Mouse (Mus musculus) neural tube, embryonic 14.5 days (tissue): Measurements from ENCODE around the gene Ttyh3. TPM values are rescaled to one million over a fixed set of nuclear protein-coding genes. Genes with fewer than 3 reads are reported as not detected.

ENCODE experiments used
- ATAC-seq: fragments of 200-750 bp; cut with Nextera tagmentation; 2 replicates; pipeline ENCODE4 v1.8.0; 2017; ENCODE audit warnings: low read depth, mild to moderate bottlenecking, moderate TSS enrichment, moderate library complexity
- H3K27ac ChIP-seq: fragments of 300-500 bp; sonication (generic); 2 replicates; pipeline ENCODE4 v1.5.1; 2014; ENCODE audit warnings: low read depth, mild to moderate bottlenecking, control low read depth, low read length, moderate library complexity, mixed read lengths
- H3K27me3 ChIP-seq: fragments of 300-500 bp; sonication (generic); 2 replicates; pipeline ENCODE4 v1.6.1; 2014; ENCODE audit warnings: low read length; ENCODE audit not compliant: control insufficient read depth, insufficient read depth
- H3K36me3 ChIP-seq: fragments of 300-500 bp; sonication (generic); 2 replicates; pipeline ENCODE4 v1.6.1; 2014; ENCODE audit warnings: low read length, mixed read lengths; ENCODE audit not compliant: control insufficient read depth, insufficient read depth
- H3K4me1 ChIP-seq: fragments of 300-500 bp; sonication (generic); 2 replicates; pipeline ENCODE4 v1.6.1; 2014; ENCODE audit warnings: low read length; ENCODE audit not compliant: control insufficient read depth, insufficient read depth
- H3K4me2 ChIP-seq: fragments of 300-500 bp; sonication (generic); 2 replicates; pipeline ENCODE4 v1.6.1; 2014; ENCODE audit warnings: mild to moderate bottlenecking, low read depth, low read length, control low read depth
- H3K4me3 ChIP-seq: fragments of 300-500 bp; sonication (generic); 2 replicates; pipeline ENCODE4 v1.5.1; 2014; ENCODE audit warnings: low read depth, low read length, control low read depth, mixed read lengths
- H3K9ac ChIP-seq: fragments of 300-500 bp; sonication (generic); replicated peaks from 2 replicates; pipeline ENCODE4 v1.6.1; 2014; ENCODE audit warnings: low read depth, mild to moderate bottlenecking, control low read depth, low read length, mixed read lengths
- H3K9me3 ChIP-seq: fragments of 300-500 bp; sonication (generic); 2 replicates; pipeline ENCODE4 v1.6.1; 2016; ENCODE audit warnings: low read length; ENCODE audit not compliant: control insufficient read depth
- WGBS: fragments of 180-500 bp; shearing (Covaris S2); extraction: QIAGEN DNeasy Blood & Tissue Kit; methylation state at CpG from one replicate; pipeline ENCODE4 v1.1.7; 2014; 5-methylcytosine and 5-hydroxymethylcytosine counted together
- polyA plus RNA-seq: library from polyadenylated mRNA; unstranded; fragments of >200 nt; fragmentation: Nextera tagmentation; extraction: Ambion mirVana; gene quantifications from 2 replicates; pipeline ENCODE4 v1.2.1, GENCODE M21; 2014

The Ttyh3 gene
- polyA plus RNA-seq, 1 experiment from 2014 or later: 89.4 TPM

DNA sequence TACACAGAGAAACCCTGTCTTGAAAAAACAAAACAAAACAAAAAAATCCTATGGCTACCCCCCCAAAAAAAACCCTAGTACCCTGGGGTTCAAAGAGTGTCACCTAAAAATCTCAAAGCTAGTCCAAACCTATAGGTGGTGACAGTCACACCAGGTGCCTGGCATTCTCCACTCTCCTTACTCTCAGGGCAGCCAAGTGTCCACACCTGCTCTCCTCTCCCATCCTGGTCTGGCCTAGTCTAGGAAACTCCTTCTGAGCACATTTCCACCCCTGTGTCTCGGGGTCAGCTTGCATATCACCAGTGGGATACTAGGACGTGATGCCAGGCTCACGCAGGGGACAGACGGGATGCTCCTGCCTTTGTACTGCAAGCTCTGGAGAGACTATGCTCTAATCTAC lies 9.5 kb downstream of the Ttyh3 start:
- H3K27ac ChIP-seq: no peak overlapping the region
- peaks cover 36% of the 10 kb centered on the region for H3K36me3 ChIP-seq
- no peaks in the 10 kb centered on the region for H3K9me3 ChIP-seq
- H3K27me3 ChIP-seq: no peaks in the 10 kb centered on the region
- 80% methylated on average over 4 of the region's 4 CpGs for WGBS
- no peak overlapping the region for H3K4me3 ChIP-seq
- ATAC-seq: no peak
- H3K4me2 ChIP-seq: no peak overlapping the region
- H3K4me1 ChIP-seq: peaks cover 37% of the 10 kb centered on the region
- H3K9ac ChIP-seq: no peak overlapping the region

- Histone ChIP-seq H3K4me3 (no peak overlapping the region), H3K4me2 (no peak overlapping the region), H3K9ac (no peak overlapping the region), H3K27ac (no peak overlapping the region), H3K27me3 (no peaks in the 10 kb centered on the region), H3K36me3 (peaks cover 44% of the 10 kb centered on the region), H3K4me1 (peaks cover 37% of the 10 kb centered on the region), H3K9me3 (no peaks in the 10 kb centered on the region)
- 92% methylated on average over 6 of the region's 6 CpGs for WGBS
- no peak for ATAC-seq
Measured at GRCm38 (mm10) chr5:140638484-140638883, 10.3 kb downstream of the Ttyh3 start.

DNA sequence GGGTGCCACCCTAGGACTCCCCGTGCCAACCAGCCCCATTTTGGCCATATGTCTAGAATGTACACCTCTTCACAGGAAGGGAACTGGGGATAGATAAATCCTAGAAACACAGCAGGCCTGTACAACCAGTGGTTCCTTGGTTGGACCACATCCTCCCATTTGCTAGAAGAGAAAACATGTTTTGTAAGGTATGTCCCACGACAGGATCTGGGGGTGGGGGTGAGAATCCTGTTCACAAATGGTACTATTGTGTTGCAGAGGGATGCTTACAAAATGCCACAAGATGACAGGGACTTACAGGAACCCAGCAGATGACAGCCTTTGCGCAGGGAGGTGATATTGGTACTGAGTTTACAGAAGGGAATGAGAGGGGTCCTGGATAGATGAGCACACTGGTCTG lies 10.8 kb downstream of the Ttyh3 start:
- Histone ChIP-seq H3K27ac (no peak overlapping the region), H3K4me1 (peaks cover 35% of the 10 kb centered on the region)

DNA sequence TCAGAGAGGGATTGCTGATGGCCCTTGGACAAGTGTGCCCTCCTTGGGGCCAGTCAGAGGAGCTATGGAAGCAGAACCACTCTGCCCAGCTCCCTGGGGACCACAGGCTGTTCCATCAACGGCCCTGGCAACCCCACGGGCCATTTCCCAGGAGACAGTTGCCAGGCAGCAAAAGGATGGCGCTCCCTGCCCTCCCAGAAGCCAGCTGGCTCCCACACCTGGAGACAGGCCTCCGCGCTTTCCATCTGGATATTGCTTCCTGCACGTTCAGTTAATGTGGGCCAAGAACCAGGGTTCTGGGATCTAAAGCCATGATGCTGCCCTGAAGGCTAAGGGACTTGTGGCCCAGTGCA lies 11.8 kb downstream of the Ttyh3 start:
- no peak for ATAC-seq
- WGBS: 42% methylated on average over 6 of the region's 6 CpGs
- no peaks in the 10 kb centered on the region for H3K27me3 ChIP-seq
- no peaks in the 10 kb centered on the region for H3K9me3 ChIP-seq
- no peak overlapping the region for H3K9ac ChIP-seq
- H3K4me1 ChIP-seq: peaks cover 27% of the 10 kb centered on the region
- no peak overlapping the region for H3K4me3 ChIP-seq
- H3K27ac ChIP-seq: no peak overlapping the region; the same call in 1 of the 2 replicates
- no peak overlapping the region for H3K4me2 ChIP-seq
- peaks cover 57% of the 10 kb centered on the region for H3K36me3 ChIP-seq

More for the DNA sequence above, 10.8 kb downstream of the Ttyh3 start:
- H3K27me3 ChIP-seq: no peaks in the 10 kb centered on the region
- no peaks in the 10 kb centered on the region for H3K9me3 ChIP-seq
- H3K9ac ChIP-seq: no peak overlapping the region
- H3K4me2 ChIP-seq: no peak overlapping the region
- H3K4me3 ChIP-seq: no peak overlapping the region
- H3K36me3 ChIP-seq: peaks cover 48% of the 10 kb centered on the region
- no peak for ATAC-seq
- 89% methylated on average over 3 of the region's 3 CpGs for WGBS

DNA sequence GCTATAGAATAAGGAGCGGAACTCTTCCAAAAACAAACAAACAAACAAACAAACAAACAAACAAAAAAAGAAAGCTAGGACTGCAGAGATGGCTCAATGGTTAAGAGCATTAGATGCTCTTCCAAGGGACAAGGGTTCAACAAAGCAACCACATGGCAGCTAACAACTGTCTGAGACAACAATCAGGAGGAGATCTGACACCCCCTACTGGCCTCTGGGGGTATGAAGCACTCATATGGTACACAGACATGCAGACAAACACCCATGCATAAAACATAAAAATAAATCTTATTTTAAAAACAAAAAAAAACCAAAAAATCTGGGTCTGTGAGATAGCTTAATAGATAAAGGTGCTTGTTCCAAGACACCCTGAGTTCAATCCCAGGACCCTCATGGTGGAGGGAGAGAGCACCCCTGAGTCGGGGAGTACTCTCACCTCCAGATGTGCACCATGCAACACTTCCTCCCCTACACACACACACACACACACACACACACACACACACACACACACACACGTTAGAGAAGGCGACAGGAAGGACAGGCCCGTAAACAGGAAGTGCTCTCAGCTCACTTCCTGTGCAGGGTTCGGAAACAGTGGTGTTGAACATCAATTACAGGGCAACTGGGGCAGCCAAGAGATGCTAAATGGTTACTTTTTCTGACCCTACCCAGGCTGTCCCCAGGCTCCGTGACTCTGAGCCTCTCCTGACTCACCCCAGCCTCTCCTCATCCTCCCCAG lies 12.3 kb downstream of the Ttyh3 start:
- Histone ChIP-seq H3K27me3 (no peaks in the 10 kb centered on the region), H3K4me3 (no peak overlapping the region), H3K9me3 (no peaks in the 10 kb centered on the region), H3K36me3 (peaks cover 62% of the 10 kb centered on the region), H3K4me1 (peaks cover 22% of the 10 kb centered on the region), H3K27ac (no peak overlapping the region; the same call in 1 of the 2 replicates), H3K9ac (no peak overlapping the region), H3K4me2 (no peak overlapping the region)
- ATAC-seq: no peak
- WGBS: 88% methylated on average over 7 of the region's 7 CpGs

- Histone ChIP-seq H3K9me3 (no peaks in the 10 kb centered on the region), H3K36me3 (peaks cover 71% of the 10 kb centered on the region), H3K27me3 (no peaks in the 10 kb centered on the region), H3K4me1 (peaks cover 10% of the 10 kb centered on the region), H3K27ac (no peak overlapping the region), H3K4me2 (no peak overlapping the region), H3K4me3 (no peak overlapping the region), H3K9ac (no peak overlapping the region)
- no peak for ATAC-seq
- WGBS: 93% methylated on average over 26 of the region's 26 CpGs
Measured at GRCm38 (mm10) chr5:140634798-140635722, 13.8 kb downstream of the Ttyh3 start.

GRCm38 (mm10) chr5:140633432-140633831 lies 15.4 kb downstream of the Ttyh3 start:
- 93% methylated on average over 7 of the region's 7 CpGs for WGBS
- H3K4me2 ChIP-seq: no peak overlapping the region
- H3K27me3 ChIP-seq: no peaks in the 10 kb centered on the region
- no peaks in the 10 kb centered on the region for H3K9me3 ChIP-seq
- peaks cover 77% of the 10 kb centered on the region for H3K36me3 ChIP-seq
- ATAC-seq: no peak
- H3K4me3 ChIP-seq: no peak overlapping the region
- peaks cover 10% of the 10 kb centered on the region; the same call in 1 of the 2 replicates for H3K4me1 ChIP-seq
- H3K9ac ChIP-seq: no peak overlapping the region
- no peak overlapping the region for H3K27ac ChIP-seq

DNA sequence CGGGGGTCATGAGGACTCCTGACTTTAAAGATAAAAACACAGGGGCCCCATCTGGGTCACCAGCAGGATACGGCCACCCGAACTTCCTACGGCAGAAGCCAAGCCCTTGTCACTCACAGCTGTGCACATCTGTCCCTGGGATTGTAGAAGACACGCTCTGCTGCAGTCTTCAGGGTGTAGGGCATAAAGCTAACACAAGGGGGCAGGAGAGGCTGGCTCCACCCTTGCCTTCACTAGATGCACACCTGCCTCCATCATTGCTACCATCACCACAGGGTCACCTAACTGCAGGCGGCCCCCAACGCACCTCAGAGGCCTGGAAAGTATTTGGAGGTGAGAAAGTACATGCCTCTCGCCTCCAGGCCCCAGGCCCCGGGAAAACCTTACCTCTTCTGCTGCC lies 19.8 kb downstream of the Ttyh3 start:
- Histone ChIP-seq H3K4me3 (no peak overlapping the region), H3K4me1 (no peaks in the 10 kb centered on the region), H3K9ac (no peak overlapping the region), H3K27me3 (no peaks in the 10 kb centered on the region), H3K4me2 (no peak overlapping the region), H3K27ac (no peak overlapping the region), H3K9me3 (no peaks in the 10 kb centered on the region), H3K36me3 (peaks cover 88% of the 10 kb centered on the region)
- no peak for ATAC-seq
- 99% methylated on average over 9 of the region's 9 CpGs for WGBS

- no peak for ATAC-seq
- no peaks in the 10 kb centered on the region for H3K4me1 ChIP-seq
- no peak overlapping the region for H3K27ac ChIP-seq
- no peaks in the 10 kb centered on the region for H3K9me3 ChIP-seq
- no peaks in the 10 kb centered on the region for H3K27me3 ChIP-seq
- no peak overlapping the region for H3K9ac ChIP-seq
- H3K4me3 ChIP-seq: no peak overlapping the region
- H3K36me3 ChIP-seq: peaks cover 89% of the 10 kb centered on the region
- H3K4me2 ChIP-seq: no peak overlapping the region
- WGBS: 94% methylated on average over 5 of the region's 5 CpGs
Measured at GRCm38 (mm10) chr5:140627580-140627979, 21.3 kb downstream of the Ttyh3 start.
